Mouse (Mus musculus): ENCODE measurements around the gene Dthd1.

GRCm38 (mm10) chr5:62906954-62907353 lies 93.3 kb downstream of the Dthd1 start:
- no peak for TF ChIP-seq CTCF (IDR thresholded peaks at IDR 0.05; ENCODE audit: low read depth, low read length)
- no peak for TF ChIP-seq POLR2A (IDR thresholded peaks at IDR 0.05; ENCODE audit: insufficient read depth, low read length)
